Comparison of ENCODE assay signal across 8 mouse cellular contexts in genomic region chr17:3509841-3510240, GRCm38 (mm10). TPM values are rescaled to one million over a fixed set of nuclear protein-coding genes. Genes with fewer than 3 reads are reported as not detected.
DNase-seq lines count a peak whose midpoint lies in the region; ATAC-seq and TF ChIP-seq lines count a peak whose summit lies in the region.

No protein-coding gene starts in this region.

- WGBS in neural tube, embryonic 15.5 days: 14% methylated on average over 1 of the region's 1 CpGs
- 41% methylated on average over 1 of the region's 1 CpGs for WGBS in thymus, adult 2 months

- no peaks in the 10 kb centered on the region for H3K27me3 ChIP-seq in ES-Bruce4 (ENCODE audit: control insufficient read depth, insufficient read depth, low read length, poor library complexity, severe bottlenecking)
- H3K27me3 ChIP-seq in neural tube, embryonic 15.5 days (replicated peaks): no peaks in the 10 kb centered on the region
- no peaks in the 10 kb centered on the region for H3K27me3 ChIP-seq in thymus, adult 2 months (ENCODE audit: control insufficient read depth, insufficient read depth, low read length)

- peak; percentile 79 for DNase-seq in adrenal gland, postnatal 14 days
- peak; percentile 49 for DNase-seq in embryo, embryonic 9.5 days (ENCODE audit: extremely low spot score)
- DNase-seq in heart, postnatal 14 days: peak; percentile 47 to 74
- DNase-seq in kidney, postnatal 4 days: peak; percentile 78 to 82
- DNase-seq in lung, adult 18-20 months: peak; percentile 34
- DNase-seq in thymus, adult 2 months: peak; percentile 46

- H3K4me1 ChIP-seq in ES-Bruce4 (ENCODE audit: control insufficient read depth, insufficient read depth, low read length): peaks cover 5% of the 10 kb centered on the region
- H3K4me1 ChIP-seq in neural tube, embryonic 15.5 days: no peaks in the 10 kb centered on the region
- no peaks in the 10 kb centered on the region for H3K4me1 ChIP-seq in thymus, adult 2 months (replicated peaks; ENCODE audit: control insufficient read depth, insufficient read depth, low read length)

- no peak overlapping the region for H3K4me3 ChIP-seq in ES-Bruce4 (ENCODE audit: low read depth, low read length)
- no peak overlapping the region for H3K4me3 ChIP-seq in neural tube, embryonic 15.5 days (replicated peaks)
- H3K4me3 ChIP-seq in thymus, adult 2 months (ENCODE audit: control insufficient read depth, insufficient read depth, low read length): no peak overlapping the region

- no peak overlapping the region for H3K4me2 ChIP-seq in neural tube, embryonic 15.5 days

- H3K9me3 ChIP-seq in ES-Bruce4 (replicated peaks; ENCODE audit: control insufficient read depth, insufficient read depth, low read length, poor library complexity, severe bottlenecking): no peaks in the 10 kb centered on the region; the same call in 1 of the 2 replicates
- H3K9me3 ChIP-seq in neural tube, embryonic 15.5 days (replicated peaks): no peaks in the 10 kb centered on the region

- TF ChIP-seq EP300 in ES-Bruce4 (IDR thresholded peaks at IDR 0.05; ENCODE audit: insufficient read depth, low read depth, low read length): no peak

- no peak overlapping the region for H3K9ac ChIP-seq in ES-Bruce4 (ENCODE audit: low read depth, poor library complexity, severe bottlenecking)
- H3K9ac ChIP-seq in neural tube, embryonic 15.5 days (replicated peaks): no peak overlapping the region

- no peak overlapping the region for H3K27ac ChIP-seq in ES-Bruce4 (ENCODE audit: insufficient read depth, low read length)
- H3K27ac ChIP-seq in neural tube, embryonic 15.5 days (replicated peaks): no peak overlapping the region
- H3K27ac ChIP-seq in thymus, adult 2 months (ENCODE audit: control insufficient read depth, insufficient read depth, low read length): no peak overlapping the region

- peak; percentile 91 for TF ChIP-seq CTCF in ES-Bruce4 (IDR thresholded peaks at IDR 0.05; ENCODE audit: low read depth, low read length)
- TF ChIP-seq CTCF in thymus, adult 2 months (IDR thresholded peaks at IDR 0.05; ENCODE audit: borderline replicate concordance, control insufficient read depth, extremely low read depth, insufficient read depth, low read length, poor library complexity): peak; percentile 58; the same call in 1 of the 2 replicates

- 0 out of 2 replicates have a peak, but pooled peaks have one; percentile 63 for ATAC-seq in neural tube, embryonic 15.5 days (ENCODE audit: low FRiP score)

- intact Hi-C loops in heart, postnatal 14 days (cut with DNase I): loop anchor here (1.0 to 5.0 kb wide), 4 partner anchors 59 to 278 kb away; no protein-coding TSS in a partner anchor

- H3K36me3 ChIP-seq in ES-Bruce4 (ENCODE audit: control insufficient read depth, insufficient read depth, low read length, poor library complexity, severe bottlenecking): no peaks in the 10 kb centered on the region
- H3K36me3 ChIP-seq in neural tube, embryonic 15.5 days: no peaks in the 10 kb centered on the region
- no peaks in the 10 kb centered on the region for H3K36me3 ChIP-seq in thymus, adult 2 months (ENCODE audit: control insufficient read depth, insufficient read depth, low read length)

- TF ChIP-seq POLR2A in ES-Bruce4 (IDR thresholded peaks at IDR 0.05; ENCODE audit: insufficient read depth, low read length): no peak
- TF ChIP-seq POLR2A in thymus, adult 2 months (IDR thresholded peaks at IDR 0.05; ENCODE audit: control insufficient read depth, extremely low read depth, insufficient read depth, low read length, poor library complexity): no peak

RNA-seq across cellular contexts. Expression of gene Cldn20, which starts 22.5 kb away (rescaled TPM):
- not detected in 2 replicates for polyA plus RNA-seq in ES-Bruce4 (2011; ENCODE audit: insufficient read depth, insufficient read length, low read depth, missing spikeins)
- not detected in 2 replicates for total RNA-seq in adrenal gland, postnatal 14 days (2021)
- not detected for total RNA-seq in heart, postnatal 14 days (2021)
- not detected in 2 replicates for polyA plus RNA-seq in neural tube, embryonic 15.5 days (2015; fragmentation: Nextera tagmentation; extraction: Ambion mirVana)
- not detected in 2 replicates for polyA plus RNA-seq in thymus, adult 2 months (2012; rRNA removed)

RNA-seq across cellular contexts. Expression of gene Tfb1m, which starts 47.7 kb away (rescaled TPM):
- 35.6 and 39.6 TPM in 2 replicates for polyA plus RNA-seq in ES-Bruce4 (2011; ENCODE audit: insufficient read depth, insufficient read length, low read depth, missing spikeins)
- 11.6 and 14.6 TPM in 2 replicates for total RNA-seq in adrenal gland, postnatal 14 days (2021)
- total RNA-seq in heart, postnatal 14 days (2021): 1 to 10 TPM; 7.3 to 8.3 TPM
- polyA plus RNA-seq in neural tube, embryonic 15.5 days (2015; fragmentation: Nextera tagmentation; extraction: Ambion mirVana): 13.0 and 15.3 TPM in 2 replicates
- 2.5 and 2.6 TPM in 2 replicates for polyA plus RNA-seq in thymus, adult 2 months (2012; rRNA removed)
